Mouse (Mus musculus) cerebellum, adult 11 months (tissue): Measurements from ENCODE around the gene Ogfod2.
A peak's percentile ranks its signal among the peaks of the same experiment; 100 is the strongest.

Experiments
- DNase-seq: peaks from one replicate; pipeline ENCODE4 v3.0.0; 2022

Ogfod2 gene

DNA sequence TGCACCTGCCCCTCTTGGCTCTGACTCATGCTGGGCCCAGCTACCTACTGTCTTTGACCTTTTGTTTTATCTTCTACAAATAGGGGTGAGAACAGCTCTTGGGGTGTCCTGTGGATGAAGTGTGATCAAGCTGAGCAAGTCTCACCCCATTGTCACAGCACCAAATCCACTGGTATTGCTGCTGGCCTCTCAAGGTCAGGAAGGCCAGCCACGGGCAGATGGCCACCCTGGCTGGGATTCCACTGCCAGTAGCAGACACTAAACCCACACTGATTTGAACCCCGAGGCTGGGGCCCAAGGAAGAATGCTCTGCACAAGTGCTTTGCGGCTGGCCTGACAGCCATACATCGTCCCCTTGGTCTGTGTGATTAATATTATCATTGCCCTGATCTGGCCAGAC, 46.2 kb downstream of the Ogfod2 start:
- DNase-seq = no peak

DNA sequence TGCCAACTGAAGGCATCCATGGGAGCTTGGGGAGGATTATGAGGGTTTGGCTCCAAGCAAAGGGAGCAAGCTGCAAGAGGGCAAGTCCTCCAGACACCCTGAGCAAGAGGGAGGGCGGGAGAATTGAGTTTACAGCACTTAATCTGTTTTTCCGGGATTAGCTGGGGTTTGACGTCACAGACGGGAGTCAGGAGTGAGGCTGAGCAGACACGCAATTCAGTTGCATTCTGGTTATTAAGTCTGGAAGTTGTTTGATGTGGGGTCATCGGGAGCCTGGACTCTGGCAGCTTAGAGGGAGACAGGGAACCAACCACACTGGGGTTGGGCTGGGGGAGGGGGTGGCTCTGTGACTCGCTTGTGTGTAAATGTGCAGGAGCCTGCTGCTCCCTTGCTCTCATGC, 47.4 kb downstream of the Ogfod2 start:
- DNase-seq = no peak

GRCm38 (mm10) chr5:124161831-124162230, 49.7 kb downstream of the Ogfod2 start:
- DNase-seq = no peak

GRCm38 (mm10) chr5:124162577-124162976, 50.5 kb downstream of the Ogfod2 start:
- DNase-seq = peak; percentile 71

- DNase-seq = no peak
Measured at GRCm38 (mm10) chr5:124163445-124163844, 51.3 kb downstream of the Ogfod2 start.
